Mouse (Mus musculus) embryonic facial prominence, embryonic 15.5 days (tissue): ENCODE results near the gene P4ha1. TPM values are rescaled to one million over a fixed set of nuclear protein-coding genes. Genes with fewer than 3 reads are reported as not detected.
A peak's percentile ranks its signal among the peaks of the same experiment; 100 is the strongest.

ENCODE experiments used
- ATAC-seq: fragments of 200-750 bp; cut with Nextera tagmentation; 2 replicates; pipeline ENCODE4 v1.8.0; 2017; ENCODE audit warnings: low read depth, moderate TSS enrichment; ENCODE audit not compliant: insufficient number of reproducible peaks, low FRiP score, low TSS enrichment
- H3K27ac ChIP-seq: fragments of 300-500 bp; sonication (generic); replicated peaks from 2 replicates; pipeline ENCODE4 v1.5.1; 2015; ENCODE audit warnings: mild to moderate bottlenecking, inconsistent platforms
- H3K27me3 ChIP-seq: fragments of 300-500 bp; sonication (generic); 2 replicates; pipeline ENCODE4 v1.6.1; 2015; ENCODE audit warnings: inconsistent platforms
- H3K36me3 ChIP-seq: fragments of 300-500 bp; sonication (generic); 2 replicates; pipeline ENCODE4 v1.6.1; 2015; ENCODE audit warnings: mild to moderate bottlenecking, inconsistent platforms
- H3K4me1 ChIP-seq: fragments of 300-500 bp; sonication (generic); 2 replicates; pipeline ENCODE4 v1.6.1; 2015; ENCODE audit warnings: inconsistent platforms
- H3K4me2 ChIP-seq: fragments of 300-500 bp; sonication (generic); replicated peaks from 2 replicates; pipeline ENCODE4 v1.6.1; 2015; ENCODE audit warnings: mild to moderate bottlenecking, inconsistent platforms
- H3K4me3 ChIP-seq: fragments of 300-500 bp; sonication (generic); replicated peaks from 2 replicates; pipeline ENCODE4 v1.5.1; 2015; ENCODE audit warnings: mild to moderate bottlenecking, inconsistent platforms
- H3K9ac ChIP-seq: fragments of 300-500 bp; sonication (generic); 2 replicates; pipeline ENCODE4 v1.6.1; 2015; ENCODE audit warnings: inconsistent platforms
- H3K9me3 ChIP-seq: fragments of 300-500 bp; sonication (generic); replicated peaks from 2 replicates; pipeline ENCODE4 v1.6.1; 2016; ENCODE audit warnings: inconsistent platforms
- WGBS: fragments of 180-500 bp; shearing (Covaris S2); methylation state at CpG from one replicate; pipeline ENCODE4 v1.1.7; 2015; 5-methylcytosine and 5-hydroxymethylcytosine counted together
- polyA plus RNA-seq: library from polyadenylated mRNA; unstranded; fragments of >200 nt; fragmentation: Nextera tagmentation; extraction: Ambion mirVana; gene quantifications from 2 replicates; pipeline ENCODE4 v1.2.1, GENCODE M21; 2015

The P4ha1 gene
- polyA plus RNA-seq, 1 experiment from 2014 or later = 123 TPM

DNA sequence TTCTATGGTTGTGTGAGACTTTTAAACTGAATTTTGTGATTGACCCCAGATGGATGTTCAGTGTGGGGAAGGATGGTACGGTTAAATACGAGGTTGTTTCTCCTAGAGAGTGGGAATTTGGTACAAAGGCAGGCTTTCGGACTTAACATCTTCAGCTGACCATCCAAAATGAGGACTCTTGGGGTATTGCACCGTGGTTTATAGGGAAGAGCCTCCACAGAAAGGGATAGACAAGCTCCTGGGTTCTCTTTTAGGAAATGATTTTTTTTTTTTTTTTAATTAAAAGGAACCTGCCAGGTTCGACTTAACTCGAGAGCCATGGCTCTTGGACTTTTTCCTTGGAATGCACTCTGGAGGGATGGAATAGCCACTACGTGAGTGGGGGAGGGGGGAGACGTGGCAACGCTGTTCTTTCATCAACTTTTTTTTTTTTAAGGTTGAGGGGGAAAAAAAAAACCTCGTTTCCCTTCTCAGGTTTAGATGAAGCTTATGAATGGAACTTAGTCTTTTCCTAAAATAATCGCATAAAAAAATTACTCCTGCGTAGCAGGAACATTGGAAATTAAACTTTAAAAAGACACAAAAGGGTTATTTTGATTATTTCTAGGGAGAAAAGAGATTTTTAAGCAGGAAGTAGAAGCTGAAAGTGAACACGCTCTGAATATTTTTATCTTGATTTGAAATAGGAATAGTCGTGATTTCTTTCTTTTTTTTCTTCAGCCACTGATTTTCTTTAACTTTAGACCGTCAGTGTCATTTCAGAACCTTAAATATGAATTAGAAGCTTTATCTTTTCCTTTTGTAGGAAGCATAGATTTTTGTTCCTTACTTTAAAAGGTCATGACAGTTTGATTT lies 1.4 kb downstream of the P4ha1 start:
- H3K27ac ChIP-seq = peak overlapping the region; percentile 98
- peak overlapping the region; percentile 96 for H3K9ac ChIP-seq
- no peaks in the 10 kb centered on the region for H3K27me3 ChIP-seq
- H3K4me3 ChIP-seq = peak overlapping the region; percentile 88
- no peak for ATAC-seq
- peak overlapping the region; percentile 56 for H3K4me2 ChIP-seq
- peaks cover 3% of the 10 kb centered on the region; the same call in 1 of the 2 replicates for H3K36me3 ChIP-seq
- peaks cover 22% of the 10 kb centered on the region for H3K4me1 ChIP-seq
- no peaks in the 10 kb centered on the region for H3K9me3 ChIP-seq
- WGBS = 8% methylated on average over 15 of the region's 15 CpGs

DNA sequence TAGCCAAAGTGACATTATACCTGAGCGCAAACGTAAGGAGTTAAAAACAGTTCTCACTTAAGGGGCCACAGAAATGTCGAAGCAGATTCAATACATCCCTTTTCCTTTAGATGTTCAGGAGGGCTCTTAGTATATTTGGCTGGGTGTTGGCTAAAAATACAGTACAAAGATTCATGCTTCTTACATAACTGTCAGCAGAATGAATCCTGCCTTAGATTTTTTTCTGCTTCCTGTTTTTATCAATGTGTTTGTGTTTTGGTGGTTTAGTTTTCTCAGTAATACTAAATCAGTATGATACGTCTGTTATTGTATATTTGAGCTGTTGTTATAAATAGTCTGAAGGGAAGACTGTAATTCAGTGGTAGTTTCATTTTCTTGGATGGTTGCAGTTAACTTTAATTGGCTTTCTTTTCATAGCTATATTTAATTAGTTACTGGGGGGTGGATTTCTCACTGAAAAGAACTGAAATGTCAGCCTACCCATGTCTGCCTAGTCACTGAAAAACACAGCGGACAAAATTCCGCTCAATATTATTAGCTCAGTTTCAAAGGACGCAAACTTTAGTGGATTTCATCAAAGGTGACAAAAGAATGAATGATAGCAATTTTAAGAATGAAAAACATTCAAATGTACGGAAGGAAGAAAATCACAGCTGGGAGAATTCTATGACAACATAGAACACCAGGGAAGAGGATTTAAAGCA lies 3.7 kb downstream of the P4ha1 start:
- H3K27me3 ChIP-seq = no peaks in the 10 kb centered on the region
- no peaks in the 10 kb centered on the region for H3K9me3 ChIP-seq
- no peak overlapping the region for H3K9ac ChIP-seq
- WGBS = 59% methylated on average over 8 of the region's 8 CpGs
- no peak overlapping the region for H3K4me2 ChIP-seq
- ATAC-seq = no peak
- H3K27ac ChIP-seq = no peak overlapping the region
- peaks cover 22% of the 10 kb centered on the region for H3K4me1 ChIP-seq
- H3K4me3 ChIP-seq = no peak overlapping the region
- peaks cover 3% of the 10 kb centered on the region; the same call in 1 of the 2 replicates for H3K36me3 ChIP-seq

DNA sequence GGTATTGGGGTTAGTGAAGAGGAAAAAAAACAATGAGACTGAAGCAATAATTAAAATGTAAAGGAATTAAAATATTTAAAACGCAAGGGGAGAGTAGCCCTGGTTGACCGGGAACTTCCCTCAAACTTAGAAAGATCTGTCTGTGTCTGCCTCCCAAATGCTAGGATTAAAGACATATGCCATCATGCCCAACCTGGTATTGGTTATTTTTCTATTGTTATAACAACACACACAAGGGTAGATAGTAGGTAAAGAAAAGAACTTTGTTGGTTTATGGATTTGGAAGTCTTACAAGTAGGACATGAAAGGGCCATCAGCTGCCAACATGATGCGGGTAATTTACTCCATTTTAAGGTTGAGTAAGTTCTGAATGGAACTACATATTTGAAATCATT lies 4.2 kb downstream of the P4ha1 start:
- H3K4me2 ChIP-seq = no peak overlapping the region
- no peaks in the 10 kb centered on the region for H3K27me3 ChIP-seq
- H3K36me3 ChIP-seq = peaks cover 3% of the 10 kb centered on the region; the same call in 1 of the 2 replicates
- peaks cover 18% of the 10 kb centered on the region for H3K4me1 ChIP-seq
- no peak overlapping the region for H3K27ac ChIP-seq
- no peaks in the 10 kb centered on the region for H3K9me3 ChIP-seq
- no peak for ATAC-seq
- no peak overlapping the region for H3K9ac ChIP-seq
- WGBS = 75% methylated on average over 3 of the region's 3 CpGs
- H3K4me3 ChIP-seq = no peak overlapping the region

DNA sequence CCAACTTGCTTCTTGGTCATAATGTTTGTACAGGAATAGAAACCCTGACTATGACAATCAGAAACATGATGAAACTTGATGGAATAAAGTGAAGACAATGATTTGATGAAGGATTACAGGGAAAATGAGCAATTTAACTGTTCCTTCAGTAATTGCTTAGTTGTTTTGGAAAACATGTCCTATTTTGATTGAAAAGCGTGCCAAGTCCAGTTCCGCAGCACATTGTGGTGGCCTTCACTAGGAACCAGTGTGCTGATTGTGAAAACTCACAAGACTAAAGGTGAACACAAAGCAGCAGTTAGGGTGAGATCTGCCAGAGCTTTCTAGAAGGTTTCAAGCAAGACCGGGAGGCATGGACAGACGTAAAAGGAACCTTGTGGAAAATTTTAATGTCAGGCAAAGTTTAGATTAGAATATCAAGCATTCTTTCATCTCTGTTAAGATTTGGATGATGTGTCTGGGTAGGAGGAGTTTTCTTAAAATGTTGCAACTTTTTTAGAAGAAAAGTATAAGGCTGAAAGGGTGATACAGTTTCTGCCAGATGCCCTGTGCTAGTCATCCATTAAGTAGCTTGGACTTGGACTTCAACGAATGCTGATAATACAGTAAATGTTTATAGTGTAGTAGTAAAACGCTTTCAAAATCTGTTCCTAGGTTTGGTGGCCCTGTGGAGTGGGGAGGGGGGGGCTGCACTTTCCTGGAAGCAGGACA lies 8.6 kb downstream of the P4ha1 start:
- Histone ChIP-seq H3K4me3 (no peak overlapping the region), H3K4me1 (peaks cover 11% of the 10 kb centered on the region), H3K9me3 (no peaks in the 10 kb centered on the region), H3K4me2 (no peak overlapping the region), H3K27me3 (no peaks in the 10 kb centered on the region), H3K27ac (no peak overlapping the region), H3K9ac (no peak overlapping the region), H3K36me3 (peaks cover 3% of the 10 kb centered on the region; the same call in 1 of the 2 replicates)
- 85% methylated on average over 6 of the region's 6 CpGs for WGBS
- ATAC-seq = no peak

DNA sequence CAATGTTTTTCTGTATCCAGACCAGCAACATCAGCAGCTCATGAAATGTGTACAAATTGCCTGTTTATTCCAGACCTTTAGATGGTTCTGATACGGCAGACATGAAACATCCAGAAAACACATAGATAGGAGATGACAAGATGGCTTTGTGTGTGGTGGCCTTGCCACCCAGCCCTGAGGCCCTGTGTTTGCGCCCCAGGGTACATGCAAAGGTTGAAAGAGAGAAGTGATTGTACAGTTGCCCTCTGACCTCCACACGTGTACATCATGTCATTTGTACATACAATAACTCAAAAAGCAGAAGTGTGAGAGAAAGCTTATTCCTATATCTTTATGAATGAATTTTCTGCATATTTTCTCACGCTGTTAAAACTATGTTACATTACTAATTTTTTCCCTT lies 10.3 kb downstream of the P4ha1 start:
- peaks cover 8% of the 10 kb centered on the region for H3K4me1 ChIP-seq
- no peak overlapping the region for H3K9ac ChIP-seq
- H3K27me3 ChIP-seq = no peaks in the 10 kb centered on the region
- H3K27ac ChIP-seq = no peak overlapping the region
- WGBS = 81% methylated on average over 4 of the region's 4 CpGs
- no peak overlapping the region for H3K4me3 ChIP-seq
- no peaks in the 10 kb centered on the region for H3K9me3 ChIP-seq
- ATAC-seq = no peak
- no peak overlapping the region for H3K4me2 ChIP-seq
- peaks cover 9% of the 10 kb centered on the region for H3K36me3 ChIP-seq

DNA sequence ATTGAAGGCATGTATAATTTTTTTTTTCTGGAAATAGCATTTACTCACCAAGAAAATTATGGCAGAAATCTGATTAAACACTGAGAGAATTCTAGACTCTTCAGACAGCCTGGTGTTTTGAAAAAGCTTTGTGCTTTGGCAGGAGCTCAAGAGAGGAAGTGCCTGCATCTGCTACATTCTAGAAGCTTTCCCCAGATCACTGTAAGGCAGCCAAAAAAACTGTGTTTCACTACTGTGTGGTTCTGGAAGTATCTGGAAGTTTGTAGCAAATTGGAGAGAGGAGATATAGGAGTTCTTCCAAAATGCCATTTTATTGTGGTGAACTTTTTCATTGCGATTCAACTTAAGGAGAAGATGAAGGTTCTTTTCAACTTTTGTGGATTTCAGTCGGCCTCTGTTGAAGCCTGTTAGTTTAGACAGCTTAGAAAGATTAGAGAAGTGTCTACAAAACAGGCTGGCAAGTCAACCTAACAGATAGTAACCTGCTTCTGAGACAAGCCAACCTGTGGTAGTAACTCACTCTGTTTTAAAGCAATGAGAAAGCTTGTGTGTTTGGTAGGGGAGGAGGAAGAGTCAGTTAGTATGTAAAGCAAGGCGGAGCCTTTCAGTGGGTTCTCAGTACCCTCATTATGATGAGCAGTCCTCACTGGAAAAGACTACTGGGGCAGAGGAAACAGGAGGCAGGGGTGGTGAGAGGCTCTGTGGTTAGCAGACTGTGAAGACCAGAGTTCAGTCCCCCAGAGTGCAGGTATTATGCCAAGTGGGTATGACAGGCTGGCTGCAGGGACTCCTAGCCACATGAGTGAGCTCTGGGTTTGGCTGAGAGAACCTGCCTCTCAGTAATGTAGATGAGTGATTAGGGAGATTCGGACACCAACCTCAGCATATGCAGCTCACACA lies 12.1 kb downstream of the P4ha1 start:
- ATAC-seq = no peak
- H3K27ac ChIP-seq = peak overlapping the region; percentile 41; the same call in 1 of the 2 replicates

DNA sequence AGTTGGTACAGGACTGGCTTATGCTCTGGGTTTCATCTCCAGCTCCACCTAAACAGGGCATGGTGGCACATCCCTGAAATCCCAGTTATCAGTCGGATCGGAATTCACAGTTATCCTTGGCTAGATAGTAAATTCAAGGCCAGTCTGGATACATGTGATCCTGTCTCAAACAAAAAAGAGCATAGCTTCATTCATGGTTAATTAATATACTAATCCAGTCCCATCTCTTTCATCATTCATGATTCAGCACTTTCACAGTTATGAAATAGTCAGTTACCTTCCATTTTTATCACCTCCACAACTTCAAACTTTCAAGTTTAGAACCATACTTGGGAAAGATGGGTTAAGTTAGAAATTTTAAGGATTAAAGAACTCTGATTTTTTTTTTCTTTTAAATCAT lies 13.0 kb downstream of the P4ha1 start:
- H3K9me3 ChIP-seq = no peaks in the 10 kb centered on the region
- H3K4me3 ChIP-seq = no peak overlapping the region
- ATAC-seq = no peak
- no peaks in the 10 kb centered on the region for H3K27me3 ChIP-seq
- peaks cover 8% of the 10 kb centered on the region for H3K4me1 ChIP-seq
- no peak overlapping the region for H3K9ac ChIP-seq
- H3K4me2 ChIP-seq = no peak overlapping the region
- H3K36me3 ChIP-seq = peaks cover 19% of the 10 kb centered on the region
- 82% methylated on average over 2 of the region's 2 CpGs for WGBS
- H3K27ac ChIP-seq = no peak overlapping the region

More for the DNA sequence above, 12.1 kb downstream of the P4ha1 start:
- H3K9me3 ChIP-seq = no peaks in the 10 kb centered on the region
- H3K36me3 ChIP-seq = peaks cover 16% of the 10 kb centered on the region
- H3K4me2 ChIP-seq = no peak overlapping the region
- no peaks in the 10 kb centered on the region for H3K27me3 ChIP-seq
- 69% methylated on average over 4 of the region's 4 CpGs for WGBS
- H3K4me1 ChIP-seq = peaks cover 8% of the 10 kb centered on the region
- no peak overlapping the region for H3K9ac ChIP-seq
- no peak overlapping the region for H3K4me3 ChIP-seq

DNA sequence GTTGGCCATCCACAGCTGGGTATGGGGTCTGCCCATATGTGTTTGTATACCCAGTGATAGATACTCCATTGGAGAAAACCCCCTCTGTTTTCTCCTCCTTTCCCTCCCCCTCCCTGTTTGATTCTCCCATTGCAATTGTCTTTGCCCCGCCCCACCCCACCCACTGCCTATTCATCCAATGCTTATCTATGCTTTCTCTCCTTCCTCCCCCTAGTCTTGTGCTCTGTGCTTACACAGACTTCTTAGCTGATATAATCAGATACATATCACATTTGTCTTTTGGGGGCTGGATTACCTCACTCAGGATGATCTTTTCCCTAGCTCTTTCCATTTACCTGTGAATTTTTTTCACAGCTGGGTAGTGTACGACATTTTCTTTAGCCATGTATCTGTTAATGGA lies 23.5 kb downstream of the P4ha1 start:
- ATAC-seq = no peak
- Histone ChIP-seq H3K27ac (no peak overlapping the region), H3K9me3 (no peaks in the 10 kb centered on the region), H3K4me2 (no peak overlapping the region), H3K4me1 (no peaks in the 10 kb centered on the region), H3K4me3 (no peak overlapping the region), H3K36me3 (peaks cover 65% of the 10 kb centered on the region), H3K27me3 (no peaks in the 10 kb centered on the region), H3K9ac (no peak overlapping the region)
- WGBS = 94% methylated on average over 2 of the region's 2 CpGs

DNA sequence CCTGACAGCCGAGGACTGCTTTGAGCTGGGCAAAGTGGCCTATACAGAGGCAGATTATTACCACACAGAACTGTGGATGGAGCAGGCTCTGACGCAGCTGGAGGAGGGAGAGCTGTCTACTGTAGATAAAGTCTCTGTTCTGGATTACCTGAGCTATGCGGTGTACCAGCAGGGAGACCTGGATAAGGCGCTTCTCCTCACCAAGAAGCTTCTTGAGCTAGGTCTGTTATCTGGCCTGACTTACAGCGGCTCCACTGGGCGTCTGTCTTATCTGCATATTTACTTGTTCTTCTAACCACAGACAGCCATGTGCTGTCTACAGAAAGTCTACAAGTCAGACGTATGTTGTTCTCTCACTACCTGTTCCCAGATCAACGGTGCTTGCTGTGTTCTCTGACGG lies 25.1 kb downstream of the P4ha1 start:
- 92% methylated on average over 9 of the region's 9 CpGs for WGBS
- Histone ChIP-seq H3K4me2 (no peak overlapping the region), H3K4me1 (no peaks in the 10 kb centered on the region), H3K9me3 (no peaks in the 10 kb centered on the region), H3K36me3 (peaks cover 73% of the 10 kb centered on the region), H3K27ac (no peak overlapping the region), H3K9ac (no peak overlapping the region), H3K4me3 (no peak overlapping the region), H3K27me3 (no peaks in the 10 kb centered on the region)
- ATAC-seq = no peak

DNA sequence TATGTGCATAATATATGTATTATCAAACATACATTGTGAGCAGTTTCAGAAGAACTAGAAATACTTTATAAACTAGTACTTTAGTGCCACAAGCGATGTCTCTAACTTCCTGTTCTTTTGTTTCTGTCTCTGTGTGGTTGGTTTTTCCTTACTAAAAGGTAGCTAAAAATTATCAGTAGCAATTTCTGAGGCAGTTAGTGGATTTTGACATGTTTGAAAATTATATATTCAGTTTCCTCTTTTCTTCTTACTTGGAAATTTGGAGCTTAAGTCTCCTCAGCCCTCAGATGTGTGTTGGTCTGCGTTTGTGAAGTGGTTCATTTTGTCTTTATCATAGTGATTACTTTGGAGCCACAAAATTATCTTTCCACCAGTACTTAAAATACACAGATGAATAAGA lies 26.4 kb downstream of the P4ha1 start:
- WGBS = 94% methylated on average over 2 of the region's 2 CpGs
- H3K9ac ChIP-seq = no peak overlapping the region

More for the DNA sequence above, 26.4 kb downstream of the P4ha1 start:
- H3K27ac ChIP-seq = no peak overlapping the region
- H3K4me1 ChIP-seq = no peaks in the 10 kb centered on the region
- no peak overlapping the region for H3K4me3 ChIP-seq
- H3K36me3 ChIP-seq = peaks cover 70% of the 10 kb centered on the region
- no peak for ATAC-seq
- no peaks in the 10 kb centered on the region for H3K9me3 ChIP-seq
- no peak overlapping the region for H3K4me2 ChIP-seq
- H3K27me3 ChIP-seq = no peaks in the 10 kb centered on the region
